Mouse (Mus musculus) liver, adult 2 months (tissue): ENCODE data around the gene Caprin2. TPM values are rescaled to one million over a fixed set of nuclear protein-coding genes. Genes with fewer than 3 reads are reported as not detected.

Source experiments
- DNase-seq: peaks from one replicate; pipeline ENCODE4 v3.0.0-alpha.2; 2011; ENCODE audit warnings: low read depth, low spot score; ENCODE audit errors: extremely low read depth
- H3K27ac ChIP-seq: fragments of 200-500 bp; replicated peaks from 2 replicates; pipeline ENCODE4 v1.5.1; 2012; ENCODE audit warnings: low read depth, mild to moderate bottlenecking, control low read depth, inconsistent platforms, low read length; ENCODE audit not compliant: insufficient read depth
- H3K27me3 ChIP-seq: fragments of 200-500 bp; 2 replicates; pipeline ENCODE4 v1.6.1; 2012; ENCODE audit warnings: mild to moderate bottlenecking, moderate library complexity, low read length, inconsistent platforms; ENCODE audit not compliant: control insufficient read depth, insufficient read depth
- H3K36me3 ChIP-seq: fragments of 200-500 bp; 2 replicates; pipeline ENCODE4 v1.6.1; 2012; ENCODE audit warnings: low read length, inconsistent platforms; ENCODE audit not compliant: control insufficient read depth, insufficient read depth
- H3K4me1 ChIP-seq: fragments of 200-500 bp; 2 replicates; pipeline ENCODE4 v1.6.1; 2011; ENCODE audit warnings: low read length; ENCODE audit not compliant: control insufficient read depth, insufficient read depth
- H3K4me3 ChIP-seq: fragments of 200-500 bp; 2 replicates; pipeline ENCODE4 v1.5.1; 2011; ENCODE audit warnings: low read depth, mild to moderate bottlenecking, control low read depth, low read length, moderate library complexity; ENCODE audit not compliant: insufficient read depth
- H3K79me2 ChIP-seq: fragments of 200-500 bp; 2 replicates; pipeline ENCODE4 v1.6.1; 2012; ENCODE audit warnings: inconsistent platforms, mild to moderate bottlenecking, low read length, moderate library complexity; ENCODE audit not compliant: control insufficient read depth, insufficient read depth
- H3K9ac ChIP-seq: fragments of 200-500 bp; 2 replicates; pipeline ENCODE4 v1.6.1; 2012; ENCODE audit warnings: low read depth, mild to moderate bottlenecking, control low read depth, inconsistent platforms, low read length
- CTCF ChIP-seq: fragments of 200-500 bp; IDR thresholded peaks from 2 replicates; pipeline ENCODE4 v1.5.1; 2011; ENCODE audit warnings: low read depth, low read length, control low read depth
- POLR2A ChIP-seq: fragments of 200-500 bp; IDR thresholded peaks from 2 replicates; pipeline ENCODE4 v1.6.1; 2011; ENCODE audit warnings: low read length, control low read depth; ENCODE audit not compliant: insufficient read depth; ENCODE audit errors: extremely low read depth
- WGBS: fragments of 180-500 bp; shearing (Covaris S2); methylation state at CpG from one replicate; pipeline ENCODE4 v1.1.7; 2018; 5-methylcytosine and 5-hydroxymethylcytosine counted together
- polyA plus RNA-seq: library from polyadenylated mRNA; depleted of rRNA; stranded (reverse); fragments of >200 nt; gene quantifications from 2 replicates; pipeline ENCODE4 v1.2.3, GENCODE M21; 2012
- total RNA-seq: library from RNA; depleted of rRNA; stranded (reverse); fragments of >200 nt; gene quantifications from 2 replicates; pipeline ENCODE4 v1.2.3, GENCODE M21; 2014

The Caprin2 gene
- total and polyA plus RNA-seq, 2 experiments, result 3.6 to 4.1 TPM

DNA sequence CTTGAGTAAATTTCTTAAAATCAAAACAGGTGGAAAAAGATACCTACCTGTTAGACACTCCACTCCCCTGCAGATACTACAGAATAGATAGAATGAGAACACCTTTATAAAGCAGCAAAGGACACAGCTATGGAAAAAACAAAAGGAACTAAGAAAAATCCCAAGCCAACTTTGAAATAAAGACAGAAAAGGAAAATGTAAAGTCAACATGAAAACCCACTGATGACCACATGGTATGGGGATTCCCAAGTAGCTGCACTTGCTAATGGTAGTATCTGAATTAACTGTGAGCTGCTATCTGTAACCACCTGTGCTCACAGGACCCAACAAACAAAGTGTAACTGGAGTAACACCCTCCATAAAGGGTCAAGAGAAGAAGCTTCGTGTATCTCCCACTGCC, 41.7 kb upstream of the Caprin2 start:
- H3K36me3 ChIP-seq, result no peaks in the 10 kb centered on the region
- H3K4me3 ChIP-seq, result no peak overlapping the region
- H3K27me3 ChIP-seq, result no peaks in the 10 kb centered on the region
- no peak overlapping the region for H3K27ac ChIP-seq
- 58% methylated on average over 1 of the region's 1 CpGs for WGBS
- TF ChIP-seq POLR2A, result no peak
- TF ChIP-seq CTCF, result no peak
- no peak overlapping the region for H3K9ac ChIP-seq
- no peaks in the 10 kb centered on the region; the same call in 1 of the 2 replicates for H3K4me1 ChIP-seq
- no peak for DNase-seq
- peaks cover 2% of the 10 kb centered on the region; the same call in 1 of the 2 replicates for H3K79me2 ChIP-seq

GRCm38 (mm10) chr6:148934961-148935590, 39.0 kb upstream of the Caprin2 start:
- no peak overlapping the region for H3K27ac ChIP-seq
- H3K9ac ChIP-seq, result no peak overlapping the region
- no peaks in the 10 kb centered on the region; the same call in 1 of the 2 replicates for H3K4me1 ChIP-seq
- 61% methylated on average over 3 of the region's 3 CpGs for whole genome bisulfite sequencing
- H3K36me3 ChIP-seq, result peaks cover 7% of the 10 kb centered on the region; the same call in 1 of the 2 replicates
- H3K27me3 ChIP-seq, result no peaks in the 10 kb centered on the region
- no peak for TF ChIP-seq POLR2A
- no peak for TF ChIP-seq CTCF
- no peak for DNase-seq
- no peak overlapping the region for H3K4me3 ChIP-seq
- 0 out of 2 replicates have a peak, but pooled peaks cover 2% of the 10 kb centered on the region for H3K79me2 ChIP-seq

GRCm38 (mm10) chr6:148931281-148931680, 35.2 kb upstream of the Caprin2 start:
- Histone ChIP-seq H3K4me1 (no peaks in the 10 kb centered on the region; the same call in 1 of the 2 replicates), H3K4me3 (no peak overlapping the region), H3K27ac (no peak overlapping the region), H3K27me3 (no peaks in the 10 kb centered on the region), H3K79me2 (no peaks in the 10 kb centered on the region), H3K9ac (no peak overlapping the region), H3K36me3 (peaks cover 13% of the 10 kb centered on the region)
- 88% methylated on average over 6 of the region's 6 CpGs for WGBS
- no peak for TF ChIP-seq POLR2A
- no peak for TF ChIP-seq CTCF
- peak; percentile 21 for DNase-seq

- no peaks in the 10 kb centered on the region for H3K79me2 ChIP-seq
- H3K27me3 ChIP-seq, result no peaks in the 10 kb centered on the region
- DNase-seq, result no peak
- H3K36me3 ChIP-seq, result peaks cover 3% of the 10 kb centered on the region; the same call in 1 of the 2 replicates
- H3K4me1 ChIP-seq, result no peaks in the 10 kb centered on the region
- no peak for TF ChIP-seq POLR2A
- TF ChIP-seq CTCF, result no peak
- no peak overlapping the region for H3K4me3 ChIP-seq
- H3K27ac ChIP-seq, result no peak overlapping the region
- no peak overlapping the region for H3K9ac ChIP-seq
Observed at GRCm38 (mm10) chr6:148918841-148919398, 22.9 kb upstream of the Caprin2 start.

DNA sequence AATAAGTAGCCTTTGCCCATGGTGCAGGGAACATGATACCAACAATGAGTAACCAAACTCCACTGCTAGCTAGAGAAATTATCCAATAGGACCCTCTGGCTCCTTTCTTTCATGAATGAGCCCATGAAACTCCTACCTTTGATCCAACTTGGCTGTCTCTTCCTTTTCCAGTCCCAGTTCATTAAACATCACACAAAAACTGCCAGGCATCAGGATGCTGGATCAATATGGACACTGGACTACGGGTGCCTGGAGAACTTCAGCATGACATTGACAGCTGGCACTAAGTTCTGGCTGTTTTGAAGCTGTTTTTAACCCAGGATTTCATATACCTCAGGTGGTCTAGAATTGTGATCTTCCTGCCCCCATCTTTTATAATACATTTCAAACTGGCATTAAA, 21.6 kb upstream of the Caprin2 start:
- DNase-seq, result peak; percentile 67
- H3K4me1 ChIP-seq, result no peaks in the 10 kb centered on the region
- TF ChIP-seq POLR2A (no peak), CTCF (no peak)
- H3K27ac ChIP-seq, result no peak overlapping the region
- H3K79me2 ChIP-seq, result no peaks in the 10 kb centered on the region
- H3K27me3 ChIP-seq, result no peaks in the 10 kb centered on the region
- no peak overlapping the region for H3K4me3 ChIP-seq
- 24% methylated on average over 1 of the region's 1 CpGs for WGBS
- H3K9ac ChIP-seq, result no peak overlapping the region
- no peaks in the 10 kb centered on the region for H3K36me3 ChIP-seq

DNA sequence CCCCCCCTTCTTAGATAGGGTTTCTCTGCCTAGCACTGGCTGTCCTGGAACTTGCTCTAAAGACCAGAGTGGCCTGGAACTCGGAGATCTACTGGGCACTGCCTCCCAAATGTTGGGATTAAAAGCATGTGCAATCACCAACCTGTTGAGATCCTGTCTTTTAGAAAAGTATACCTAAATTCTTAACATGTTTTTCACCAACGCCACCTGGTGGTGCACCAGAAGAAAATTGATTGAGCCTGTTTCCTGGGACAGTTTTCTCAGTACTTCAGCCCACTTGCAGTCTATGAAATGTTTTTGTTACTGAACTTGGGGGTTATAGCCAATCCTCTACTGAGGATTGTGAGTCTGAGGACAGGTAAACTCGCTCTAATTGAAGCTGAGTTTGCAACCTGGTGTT, 20.8 kb upstream of the Caprin2 start:
- no peaks in the 10 kb centered on the region for H3K27me3 ChIP-seq
- peak; percentile 20 for DNase-seq
- no peak overlapping the region for H3K9ac ChIP-seq
- H3K27ac ChIP-seq, result no peak overlapping the region
- 55% methylated on average over 3 of the region's 3 CpGs for WGBS
- no peak overlapping the region for H3K4me3 ChIP-seq
- no peak for TF ChIP-seq POLR2A
- TF ChIP-seq CTCF, result no peak
- H3K4me1 ChIP-seq, result no peaks in the 10 kb centered on the region
- no peaks in the 10 kb centered on the region for H3K79me2 ChIP-seq
- no peaks in the 10 kb centered on the region for H3K36me3 ChIP-seq
